Mouse (Mus musculus) myocyte (in vitro differentiated cells): ENCODE results near the gene Gtsf1l.

Source experiments
- CEBPB ChIP-seq: IDR thresholded peaks from 2 replicates; pipeline ENCODE4 v1.6.1; 2011; ENCODE audit warnings: mild to moderate bottlenecking, moderate library complexity; ENCODE audit not compliant: poor library complexity, insufficient read depth, severe bottlenecking
- E2F4 ChIP-seq: IDR thresholded peaks from one replicate; pipeline ENCODE4 v1.6.1; 2011; ENCODE audit warnings: mild to moderate bottlenecking, control low read depth, moderate library complexity; ENCODE audit not compliant: insufficient read depth
- MAX ChIP-seq: IDR thresholded peaks from one replicate; pipeline ENCODE4 v1.6.1; 2011; ENCODE audit warnings: low read depth, mild to moderate bottlenecking, control low read depth
- MYOD1 ChIP-seq, 3 experiments: IDR thresholded peaks; one replicate each; pipeline ENCODE4 v1.6.1; 2011; ENCODE audit warnings: control low read depth in 2 of 3, low read depth in 2 of 3, mild to moderate bottlenecking in 2 of 3, moderate library complexity in 1 of 3; ENCODE audit not compliant: insufficient read length in 2 of 3, control insufficient read depth in 1 of 3
- POLR2A ChIP-seq: IDR thresholded peaks from one replicate; pipeline ENCODE4 v1.6.1; 2011; ENCODE audit warnings: low read depth, mild to moderate bottlenecking, control low read depth, moderate library complexity; ENCODE audit not compliant: insufficient read length
- POLR2AphosphoS2 ChIP-seq: IDR thresholded peaks from one replicate; pipeline ENCODE4 v1.6.1; 2011; ENCODE audit warnings: low read depth, control low read depth; ENCODE audit not compliant: insufficient read length
- SRF ChIP-seq: IDR thresholded peaks from one replicate; pipeline ENCODE4 v1.6.1; 2011; ENCODE audit warnings: low read depth; ENCODE audit not compliant: control insufficient read depth, insufficient read length
- TCF12 ChIP-seq: IDR thresholded peaks from one replicate; pipeline ENCODE4 v1.6.1; 2011; ENCODE audit warnings: mild to moderate bottlenecking, control low read depth; ENCODE audit not compliant: poor library complexity, insufficient read depth, severe bottlenecking

DNA sequence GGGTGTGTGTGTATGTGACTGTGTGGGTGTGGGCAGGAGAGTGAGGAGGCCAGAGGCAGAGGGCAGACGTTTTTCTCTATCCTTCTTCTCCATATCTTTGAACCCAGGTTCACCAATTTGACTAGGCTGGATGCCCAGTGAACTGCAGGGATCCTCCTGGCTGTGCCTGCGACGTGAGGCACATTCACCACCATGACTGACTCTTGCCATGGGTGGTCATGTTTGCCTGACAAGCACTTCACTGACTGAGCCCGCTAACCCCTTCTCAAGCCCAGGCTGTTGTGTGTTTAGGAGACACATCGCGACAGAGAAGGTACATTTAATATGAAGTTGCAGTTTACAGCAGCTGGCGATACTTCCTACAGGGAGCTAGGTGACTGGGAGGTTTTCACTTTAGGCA is 14.6 kb upstream of the Gtsf1l start:
- TF ChIP-seq POLR2A (no peak), SRF (no peak), E2F4 (no peak), CEBPB (no peak), TCF12 (no peak), POLR2AphosphoS2 (no peak), MYOD1 (IDR thresholded peaks at IDR 0.05; ENCODE audit: control insufficient read depth in 1 of 3, insufficient read length in 2 of 3, low read depth in 2 of 3) (no peak), MAX (no peak)
